Mouse (Mus musculus) embryonic stem cell, embryonic (primary cell): Measurements from ENCODE around the gene Mypop.

Experiments
- CTCF ChIA-PET, 4 experiments: fragments of 300-600 bp in 2 of 4; fragments of 350-600 bp in 2 of 4; sonication (Branson Sonifier 250); formaldehyde crosslinking; loops; one replicate each; lab custom pipeline; 2022; ENCODE audit warnings: inconsistent platforms in 2 of 4; lab: Charles Lee
- POLR2A ChIA-PET, 4 experiments: fragments of 300-600 bp in 2 of 4; fragments of 350-600 bp in 2 of 4; sonication (Branson Sonifier 250); formaldehyde crosslinking; loops; one replicate each; lab custom pipeline; 2022; ENCODE audit warnings: antibody characterized with exemption in 4 of 4, inconsistent platforms in 1 of 4; lab: Charles Lee

Mypop gene

GRCm38 (mm10) chr7:19022189-19022958 lies 31.3 kb downstream of the Mypop start:
- ChIA-PET CTCF (interaction anchor here (0.5 to 2.8 kb wide), 19 partner anchors 7 to 606 kb away, joined by 3 to 12 read pairs (median 5); partner anchors contain the start of genes Gpr4 (in 1 of the 4), Irf2bp1 (in 1 of the 4), Mypop (in 1 of the 4) and Rsph6a (in 1 of the 4)), POLR2A (interaction anchor here in 3 of 4 experiments (0.8 to 2.7 kb wide), 22 partner anchors 8 to 206 kb away, joined by 3 to 8 read pairs (median 4); partner anchors contain the start of genes Irf2bp1 (in 1 of the 3), Mypop (in 1 of the 3), Rsph6a (in 1 of the 3) and Six5 (in 1 of the 3))

DNA sequence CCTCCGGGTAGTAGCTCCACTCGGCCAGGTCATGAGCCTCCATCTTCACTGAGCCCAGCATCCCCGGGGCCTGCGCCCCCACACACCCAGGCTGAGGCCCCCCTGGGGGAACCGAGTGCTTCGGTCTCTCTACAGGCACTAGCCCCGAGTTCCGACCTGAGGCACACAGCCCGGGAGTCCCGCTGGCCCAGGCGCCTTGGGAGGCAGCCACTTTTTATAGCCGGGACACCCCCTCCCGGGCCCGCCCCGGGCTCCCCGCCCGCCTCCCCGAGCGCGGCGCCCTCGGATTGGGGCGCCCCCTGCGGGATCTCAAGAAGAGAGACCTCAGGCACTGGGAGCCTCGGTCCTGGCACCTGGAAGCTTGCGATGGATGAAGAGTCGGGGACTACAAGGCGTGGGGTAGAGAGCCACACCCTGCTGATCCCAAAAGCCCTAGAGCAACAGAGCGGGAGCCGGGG lies 32.3 kb downstream of the Mypop start, which contains the start of gene Foxa3:
TSS of gene Foxa3 (minus strand) at position 182 of the 458 bp plus-strand sequence.
- POLR2A ChIA-PET = interaction anchor here in 3 of 4 experiments (0.7 to 2.7 kb wide), 26 partner anchors 9 to 249 kb away, joined by 3 to 8 read pairs (median 4); partner anchors contain the start of genes Irf2bp1 (in 1 of the 3), Mypop (in 1 of the 3) and Rsph6a (in 1 of the 3)
- CTCF ChIA-PET = interaction anchor here (0.5 to 2.8 kb wide), 25 partner anchors 8 to 605 kb away, joined by 3 to 12 read pairs (median 3); partner anchors contain the start of genes Fbxo46 (in 1 of the 4), Irf2bp1 (in 1 of the 4), Mypop (in 1 of the 4) and Rsph6a (in 1 of the 4)

- POLR2A ChIA-PET = interaction anchor here in 3 of 4 experiments (0.8 to 2.7 kb wide), 16 partner anchors 10 to 248 kb away, joined by 3 to 8 read pairs (median 4); partner anchors contain the start of genes Irf2bp1 (in 1 of the 3) and Mypop (in 1 of the 3)
- CTCF ChIA-PET = interaction anchor here (0.8 to 2.8 kb wide), 18 partner anchors 9 to 132 kb away, joined by 3 to 12 read pairs (median 4); partner anchors contain the start of genes Irf2bp1 (in 1 of the 4), Mypop (in 1 of the 4), Rsph6a (in 1 of the 4) and Six5 (in 1 of the 4)
These were observed 33.1 kb downstream of the Mypop start, which contains the start of gene Sympk for GRCm38 (mm10) chr7:19024096-19024506. Sympk (plus strand) TSS chr7:19024377.

GRCm38 (mm10) chr7:19024581-19025255 lies 33.7 kb downstream of the Mypop start:
- POLR2A ChIA-PET = interaction anchor here in 2 of 4 experiments (1.0 to 2.7 kb wide), 2 partner anchors 10 to 16 kb away, joined by 3 to 8 read pairs; no protein-coding TSS in a partner anchor
- CTCF ChIA-PET = interaction anchor here in 2 of 4 experiments (0.8 to 2.8 kb wide), 3 partner anchors 19 to 133 kb away, joined by 3 to 12 read pairs (median 4); no protein-coding TSS in a partner anchor

GRCm38 (mm10) chr7:19028067-19028466 lies 37.0 kb downstream of the Mypop start:
- POLR2A ChIA-PET = interaction anchor here in 3 of 4 experiments (0.6 to 2.1 kb wide), 8 partner anchors 10 to 126 kb away, joined by 3 to 6 read pairs (median 4); partner anchors contain the start of gene Rsph6a (in 2 of the 3)

GRCm38 (mm10) chr7:19029084-19029653 lies 38.1 kb downstream of the Mypop start:
- POLR2A ChIA-PET = interaction anchor here in 2 of 4 experiments (0.9 to 2.1 kb wide), 3 partner anchors 9 to 51 kb away, joined by 3 to 6 read pairs (median 4); no protein-coding TSS in a partner anchor
- CTCF ChIA-PET = interaction anchor here in 1 of 4 experiments (0.8 to 1.4 kb wide), 5 partner anchors 15 to 64 kb away, joined by 3 to 4 read pairs (median 4); partner anchors contain the start of genes Mypop, Rsph6a and Six5

More at GRCm38 (mm10) chr7:19028067-19028466, 37.0 kb downstream of the Mypop start:
- CTCF ChIA-PET = interaction anchor here (0.6 to 1.7 kb wide), 11 partner anchors 8 to 1980 kb away, joined by 3 to 10 read pairs (median 4); partner anchors contain the start of genes Rsph6a (in 2 of the 4) and Six5 (in 1 of the 4)

- CTCF ChIA-PET = interaction anchor here in 2 of 4 experiments (0.6 to 2.5 kb wide), 2 partner anchors 22 to 132 kb away, joined by 3 to 7 read pairs; partner anchors contain the start of gene Rsph6a (in 1 of the 2)
- POLR2A ChIA-PET = interaction anchor here in 3 of 4 experiments (0.9 to 1.7 kb wide), 5 partner anchors 9 to 21 kb away, joined by 3 to 5 read pairs (median 3); no protein-coding TSS in a partner anchor
These were observed 40.6 kb downstream of the Mypop start for GRCm38 (mm10) chr7:19031641-19032040.

GRCm38 (mm10) chr7:19044616-19045015 lies 53.6 kb downstream of the Mypop start:
- CTCF ChIA-PET = interaction anchor here in 2 of 4 experiments (1.5 to 2.3 kb wide), 2 partner anchors 9 to 10 kb away, joined by 5 to 7 read pairs; partner anchors contain the start of gene Rsph6a (in 2 of the 2)
- POLR2A ChIA-PET = interaction anchor here in 1 of 4 experiments (1.0 to 1.9 kb wide), 4 partner anchors 9 to 47 kb away, joined by 3 to 8 read pairs (median 4); partner anchors contain the start of gene Rsph6a

- ChIA-PET POLR2A (interaction anchor here in 3 of 4 experiments (0.6 to 1.9 kb wide), 8 partner anchors 8 to 47 kb away, joined by 3 to 8 read pairs (median 4); partner anchors contain the start of gene Rsph6a (in 2 of the 3)), CTCF (interaction anchor here (0.6 to 2.3 kb wide), 6 partner anchors 8 to 717 kb away, joined by 3 to 7 read pairs (median 4); partner anchors contain the start of gene Rsph6a (in 2 of the 4))
These were observed 55.4 kb downstream of the Mypop start for GRCm38 (mm10) chr7:19046286-19047069.

DNA sequence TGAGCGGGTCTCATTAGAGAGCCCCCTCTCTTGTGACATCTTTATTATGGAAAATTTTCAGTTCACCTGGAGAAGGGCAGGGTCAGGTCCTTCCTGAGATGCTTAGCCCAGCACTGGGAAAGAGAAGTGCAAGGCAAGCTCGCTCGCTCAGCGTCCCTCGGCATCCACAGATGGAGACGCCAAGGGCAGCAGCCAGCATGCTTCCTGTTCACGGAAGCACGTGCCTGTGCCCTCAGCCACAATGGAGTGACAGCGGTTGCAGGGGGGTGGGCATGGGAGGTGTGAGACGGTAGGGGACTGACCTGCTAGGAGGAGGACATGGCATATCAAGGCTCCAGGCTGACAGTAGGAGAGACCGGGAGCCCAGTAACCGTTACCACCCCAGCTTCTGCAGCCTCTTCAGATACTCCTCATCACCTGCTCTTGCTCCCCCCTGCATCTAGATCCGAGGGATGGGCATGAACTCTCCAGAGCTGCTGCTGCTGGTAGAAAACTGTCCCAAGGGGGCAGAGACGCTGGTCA lies 57.0 kb downstream of the Mypop start:
- CTCF ChIA-PET = interaction anchor here in 2 of 4 experiments (0.6 to 1.2 kb wide), 2 partner anchors 18 to 45 kb away, joined by 3 to 4 read pairs; no protein-coding TSS in a partner anchor
- POLR2A ChIA-PET = interaction anchor here in 2 of 4 experiments (1.3 to 1.5 kb wide), 4 partner anchors 8 to 46 kb away, joined by 3 to 5 read pairs (median 3); no protein-coding TSS in a partner anchor

GRCm38 (mm10) chr7:19049252-19049651 lies 58.2 kb downstream of the Mypop start:
- ChIA-PET CTCF (interaction anchor here in 1 of 4 experiments (1.0 kb wide), 1 partner anchor 69 kb away, joined by 3 read pairs; the partner anchor contains the start of gene Gm4969), POLR2A (interaction anchor here in 3 of 4 experiments (0.6 to 1.4 kb wide), 4 partner anchors 9 to 653 kb away, joined by 3 to 4 read pairs (median 3); no protein-coding TSS in a partner anchor)

DNA sequence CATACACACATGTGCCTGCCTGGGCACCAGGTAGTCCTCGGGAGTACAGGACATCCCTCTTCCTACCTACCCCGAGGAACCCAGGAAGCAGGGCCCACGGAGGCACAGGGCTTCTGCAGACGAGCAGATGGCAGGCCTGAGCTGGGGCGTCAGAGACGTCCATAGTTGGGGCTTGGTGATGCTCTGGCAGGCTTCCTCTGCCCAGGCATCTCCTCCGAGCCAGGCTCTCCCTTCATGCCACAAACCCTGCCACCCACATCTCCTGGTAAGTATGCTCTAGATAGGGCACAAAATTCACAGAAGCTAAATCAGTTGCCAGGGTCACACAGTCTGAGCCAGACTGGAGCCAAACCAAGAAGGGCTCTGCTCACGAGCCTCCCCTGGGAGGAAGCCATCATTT lies 59.1 kb downstream of the Mypop start:
- ChIA-PET POLR2A (interaction anchor here in 1 of 4 experiments (0.9 kb wide), 1 partner anchor 39 kb away, joined by 3 read pairs; no protein-coding TSS in a partner anchor), CTCF (interaction anchor here in 3 of 4 experiments (0.6 to 1.1 kb wide), 3 partner anchors 19 to 103 kb away, joined by 3 read pairs; no protein-coding TSS in a partner anchor)

- ChIA-PET CTCF (interaction anchor here in 1 of 4 experiments (1.1 kb wide), 1 partner anchor 18 kb away, joined by 3 read pairs; no protein-coding TSS in a partner anchor), POLR2A (interaction anchor here in 3 of 4 experiments (0.6 to 3.6 kb wide), 3 partner anchors 14 to 378 kb away, joined by 3 to 12 read pairs (median 6); no protein-coding TSS in a partner anchor)
These were observed 60.1 kb downstream of the Mypop start for GRCm38 (mm10) chr7:19051161-19051560.
